7 mouse cellular contexts compared by ENCODE assay signal in genomic region chr17:73770964-73771363, GRCm38 (mm10). TPM values are rescaled to one million over a fixed set of nuclear protein-coding genes. Genes with fewer than 3 reads are reported as not detected.
DNase-seq lines count a peak whose midpoint lies in the region; ATAC-seq and TF ChIP-seq lines count a peak whose summit lies in the region.

No protein-coding gene starts in this region.

- H3K4me1 ChIP-seq in stomach, embryonic 14.5 days (ENCODE audit: control insufficient read depth, insufficient read depth, low read length): no peaks in the 10 kb centered on the region
- H3K4me1 ChIP-seq in stomach, postnatal 0 days (replicated peaks; ENCODE audit: control insufficient read depth, insufficient read depth): no peaks in the 10 kb centered on the region
- H3K4me1 ChIP-seq in kidney, postnatal 0 days (replicated peaks; ENCODE audit: insufficient read depth, low read length): no peaks in the 10 kb centered on the region
- peaks cover 5% of the 10 kb centered on the region for H3K4me1 ChIP-seq in midbrain, embryonic 12.5 days

- no peak for TF ChIP-seq EP300 in stomach, postnatal 0 days (optimal IDR thresholded peaks at IDR 0.05)

- H3K4me2 ChIP-seq in stomach, embryonic 14.5 days (replicated peaks; ENCODE audit: low read depth, low read length): no peak overlapping the region
- no peak overlapping the region for H3K4me2 ChIP-seq in stomach, postnatal 0 days (replicated peaks; ENCODE audit: low read depth)
- no peak overlapping the region for H3K4me2 ChIP-seq in kidney, postnatal 0 days (ENCODE audit: low read length)
- no peak overlapping the region for H3K4me2 ChIP-seq in midbrain, embryonic 12.5 days (replicated peaks)

- DNase-seq in stomach, postnatal 0 days (ENCODE audit: low spot score): no peak
- peak; percentile 1 for DNase-seq in forelimb bud, embryonic 11.5 days (ENCODE audit: low read depth, low spot score)
- peak; percentile 80 for DNase-seq in kidney, postnatal 0 days (ENCODE audit: low spot score)
- DNase-seq in thymus, postnatal 0 days (ENCODE audit: low spot score): no peak
- no peak for DNase-seq in cerebellum, adult 9-11 months

- peak; percentile 69; the same call in 1 of the 2 replicates for ATAC-seq in stomach, embryonic 14.5 days (ENCODE audit: insufficient number of reproducible peaks, insufficient read depth, low FRiP score, low read depth)
- no peak for ATAC-seq in stomach, postnatal 0 days (ENCODE audit: low FRiP score, low TSS enrichment)
- ATAC-seq in kidney, postnatal 0 days (replicated peaks; ENCODE audit: low FRiP score, low read depth): no peak; the same call in 1 of the 2 replicates
- ATAC-seq in midbrain, embryonic 12.5 days (ENCODE audit: low FRiP score, low read depth): peak; percentile 38; the same call in 1 of the 2 replicates

- no peaks in the 10 kb centered on the region for H3K27me3 ChIP-seq in stomach, embryonic 14.5 days (ENCODE audit: control insufficient read depth, insufficient read depth, low read length)
- H3K27me3 ChIP-seq in stomach, postnatal 0 days (ENCODE audit: control insufficient read depth, insufficient read depth, low read length): no peaks in the 10 kb centered on the region
- H3K27me3 ChIP-seq in kidney, postnatal 0 days (ENCODE audit: insufficient read depth, low read length): no peaks in the 10 kb centered on the region
- H3K27me3 ChIP-seq in midbrain, embryonic 12.5 days: no peaks in the 10 kb centered on the region

- H3K4me3 ChIP-seq in stomach, embryonic 14.5 days (ENCODE audit: low read depth, low read length): no peak overlapping the region
- no peak overlapping the region for H3K4me3 ChIP-seq in stomach, postnatal 0 days (ENCODE audit: low read depth, low read length)
- no peak overlapping the region for H3K4me3 ChIP-seq in kidney, postnatal 0 days (replicated peaks; ENCODE audit: low read depth, low read length)
- H3K4me3 ChIP-seq in midbrain, embryonic 12.5 days: no peak overlapping the region

- 11% methylated on average over 8 of the region's 8 CpGs for WGBS in stomach, embryonic 14.5 days
- WGBS in stomach, postnatal 0 days: 9% methylated on average over 8 of the region's 8 CpGs
- 35% methylated on average over 8 of the region's 8 CpGs for WGBS in kidney, postnatal 0 days
- 37% methylated on average over 8 of the region's 8 CpGs for WGBS in midbrain, embryonic 12.5 days

- H3K36me3 ChIP-seq in stomach, embryonic 14.5 days (ENCODE audit: control insufficient read depth, insufficient read depth, low read length): no peaks in the 10 kb centered on the region
- no peaks in the 10 kb centered on the region for H3K36me3 ChIP-seq in stomach, postnatal 0 days (ENCODE audit: control insufficient read depth, insufficient read depth, low read length)
- no peaks in the 10 kb centered on the region for H3K36me3 ChIP-seq in kidney, postnatal 0 days (ENCODE audit: insufficient read depth, low read length)
- H3K36me3 ChIP-seq in midbrain, embryonic 12.5 days: no peaks in the 10 kb centered on the region

- no peak overlapping the region for H3K27ac ChIP-seq in stomach, embryonic 14.5 days (ENCODE audit: low read length)
- no peak overlapping the region for H3K27ac ChIP-seq in stomach, postnatal 0 days (replicated peaks)
- H3K27ac ChIP-seq in kidney, postnatal 0 days: no peak overlapping the region
- peak overlapping the region; percentile 25; the same call in 1 of the 2 replicates for H3K27ac ChIP-seq in midbrain, embryonic 12.5 days (replicated peaks)

- no peak overlapping the region for H3K9ac ChIP-seq in stomach, embryonic 14.5 days (replicated peaks; ENCODE audit: low read depth, low read length)
- no peak overlapping the region for H3K9ac ChIP-seq in stomach, postnatal 0 days (ENCODE audit: low read length)
- H3K9ac ChIP-seq in kidney, postnatal 0 days (ENCODE audit: low read depth, low read length): no peak overlapping the region
- H3K9ac ChIP-seq in midbrain, embryonic 12.5 days (replicated peaks): no peak overlapping the region

- no peak for TF ChIP-seq CTCF in stomach, postnatal 0 days (IDR thresholded peaks at IDR 0.05; ENCODE audit: low read depth)
- peak; percentile 29; the same call in 1 of the 2 replicates for TF ChIP-seq CTCF in kidney, postnatal 0 days (IDR thresholded peaks at IDR 0.05; ENCODE audit: low read depth)

- no peaks in the 10 kb centered on the region for H3K9me3 ChIP-seq in stomach, embryonic 14.5 days (ENCODE audit: control insufficient read depth, low read depth, low read length)
- no peaks in the 10 kb centered on the region for H3K9me3 ChIP-seq in stomach, postnatal 0 days (ENCODE audit: control insufficient read depth, low read length)
- H3K9me3 ChIP-seq in kidney, postnatal 0 days (replicated peaks; ENCODE audit: low read length): no peaks in the 10 kb centered on the region
- H3K9me3 ChIP-seq in midbrain, embryonic 12.5 days: no peaks in the 10 kb centered on the region

RNA-seq across cellular contexts. Expression of gene Ehd3, which starts 33.0 kb away (rescaled TPM):
- polyA plus RNA-seq in stomach, embryonic 14.5 days (2014; fragmentation: Nextera tagmentation; extraction: Ambion mirVana): 4.6 and 5.0 TPM in 2 replicates
- polyA plus RNA-seq in stomach, postnatal 0 days (2015; fragmentation: Nextera tagmentation; extraction: Ambion mirVana): 2.8 and 2.9 TPM in 2 replicates
- polyA plus RNA-seq in kidney, postnatal 0 days (2015; fragmentation: Nextera tagmentation; extraction: Ambion mirVana): 20.5 and 21.5 TPM in 2 replicates
- 7.6 and 8.2 TPM in 2 replicates for polyA plus RNA-seq in midbrain, embryonic 12.5 days (2016; fragmentation: Nextera tagmentation; extraction: Ambion mirVana)
- 3.7 and 4.6 TPM in 2 replicates for polyA plus RNA-seq in thymus, postnatal 0 days (2015; fragmentation: Nextera tagmentation; extraction: Ambion mirVana)

Comparison
In these comparisons a context has a peak if more than half of its experiments do, and no peak if none do; other contexts are left out.
1. ATAC-seq: peak in stomach, embryonic 14.5 days (single experiment) and midbrain, embryonic 12.5 days (single experiment); none in stomach, postnatal 0 days (single experiment) and kidney, postnatal 0 days (single experiment).
2. DNase-seq: peak in forelimb bud, embryonic 11.5 days (single experiment) and kidney, postnatal 0 days (single experiment); none in stomach, postnatal 0 days (single experiment), thymus, postnatal 0 days (single experiment) and cerebellum, adult 9-11 months (single experiment).